Mouse (Mus musculus): ENCODE measurements around the gene Cnnm4. TPM values are rescaled to one million over a fixed set of nuclear protein-coding genes. Genes with fewer than 3 reads are reported as not detected.

The Cnnm4 gene
- polyA plus RNA-seq, 1 experiment from 2014 or later: 13.8 TPM

GRCm38 (mm10) chr1:36485080-36485479, 13.7 kb downstream of the Cnnm4 start:
- no peak overlapping the region for H3K27ac ChIP-seq (ENCODE audit: low read length)
- H3K4me2 ChIP-seq (replicated peaks; ENCODE audit: low read depth, low read length): no peak overlapping the region
- H3K4me3 ChIP-seq (ENCODE audit: low read length): no peak overlapping the region
- H3K4me1 ChIP-seq (ENCODE audit: insufficient read depth, low read length): peaks cover 18% of the 10 kb centered on the region
- H3K9me3 ChIP-seq (ENCODE audit: low read length): no peaks in the 10 kb centered on the region
- H3K9ac ChIP-seq (replicated peaks; ENCODE audit: low read length): no peak overlapping the region
- 76% methylated on average over 7 of the region's 7 CpGs for WGBS
- no peak for ATAC-seq (ENCODE audit: low FRiP score, low TSS enrichment)
- H3K27me3 ChIP-seq (ENCODE audit: insufficient read depth, low read length): no peaks in the 10 kb centered on the region
- no peaks in the 10 kb centered on the region for H3K36me3 ChIP-seq (ENCODE audit: insufficient read depth, low read length)

- 44% methylated on average over 9 of the region's 9 CpGs for WGBS
- peak; percentile 18; the same call in 1 of the 2 replicates for ATAC-seq (ENCODE audit: low FRiP score, low TSS enrichment)
- no peaks in the 10 kb centered on the region for H3K9me3 ChIP-seq (ENCODE audit: low read length)
- peaks cover 10% of the 10 kb centered on the region; the same call in 1 of the 2 replicates for H3K4me1 ChIP-seq (ENCODE audit: insufficient read depth, low read length)
- H3K27me3 ChIP-seq (ENCODE audit: insufficient read depth, low read length): no peaks in the 10 kb centered on the region
- H3K9ac ChIP-seq (replicated peaks; ENCODE audit: low read length): no peak overlapping the region
- H3K27ac ChIP-seq (ENCODE audit: low read length): no peak overlapping the region
- no peak overlapping the region for H3K4me3 ChIP-seq (ENCODE audit: low read length)
- no peak overlapping the region for H3K4me2 ChIP-seq (replicated peaks; ENCODE audit: low read depth, low read length)
- H3K36me3 ChIP-seq (ENCODE audit: insufficient read depth, low read length): no peaks in the 10 kb centered on the region
These were observed 15.7 kb downstream of the Cnnm4 start for GRCm38 (mm10) chr1:36487111-36487510.

- Histone ChIP-seq H3K9ac (replicated peaks; ENCODE audit: low read length) (no peak overlapping the region), H3K36me3 (ENCODE audit: insufficient read depth, low read length) (no peaks in the 10 kb centered on the region), H3K27me3 (ENCODE audit: insufficient read depth, low read length) (no peaks in the 10 kb centered on the region), H3K4me3 (ENCODE audit: low read length) (no peak overlapping the region), H3K4me2 (replicated peaks; ENCODE audit: low read depth, low read length) (no peak overlapping the region), H3K27ac (ENCODE audit: low read length) (no peak overlapping the region), H3K9me3 (ENCODE audit: low read length) (no peaks in the 10 kb centered on the region), H3K4me1 (ENCODE audit: insufficient read depth, low read length) (peaks cover 10% of the 10 kb centered on the region; the same call in 1 of the 2 replicates)
- WGBS: 84% methylated on average over 6 of the region's 6 CpGs
- ATAC-seq (ENCODE audit: low FRiP score, low TSS enrichment): no peak
These were observed 18.2 kb downstream of the Cnnm4 start for GRCm38 (mm10) chr1:36489661-36490060.

DNA sequence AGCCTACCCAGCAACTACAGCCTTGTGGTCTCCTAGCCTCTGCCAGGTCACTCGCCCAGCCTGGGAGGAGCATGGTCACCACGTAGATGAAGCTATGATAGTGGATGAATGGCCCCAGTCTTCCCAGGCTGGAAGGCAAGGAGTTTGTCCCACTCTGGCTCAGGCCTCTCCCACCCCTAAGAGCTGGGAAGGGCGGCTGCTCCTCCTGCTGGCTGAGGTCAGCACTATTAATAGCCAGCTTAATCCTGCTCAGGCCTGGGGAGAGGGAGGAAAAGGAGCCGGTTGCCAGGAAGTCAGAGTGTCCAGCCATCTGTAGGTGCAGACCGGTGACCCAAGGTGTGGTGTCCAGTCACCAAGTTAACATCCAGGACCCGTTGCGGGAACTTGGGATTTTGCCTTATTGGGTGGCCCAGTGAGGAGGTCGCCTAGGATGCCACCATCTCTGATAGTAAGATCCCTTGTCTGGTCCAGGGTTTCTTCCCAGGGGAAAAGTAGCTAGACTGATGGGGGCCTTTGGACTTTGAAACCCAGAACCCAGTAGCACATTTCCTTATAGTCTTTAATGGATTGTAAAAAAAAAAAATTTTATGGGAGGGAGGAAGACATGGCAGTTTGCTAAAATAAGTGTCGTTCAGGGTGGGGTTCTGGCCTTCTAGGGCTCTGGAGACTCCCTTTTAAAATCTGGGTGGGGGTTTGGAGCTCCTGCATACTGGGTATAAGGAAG, 21.2 kb downstream of the Cnnm4 start:
- Histone ChIP-seq H3K27ac (ENCODE audit: low read length) (no peak overlapping the region), H3K4me1 (ENCODE audit: insufficient read depth, low read length) (peaks cover 3% of the 10 kb centered on the region; the same call in 1 of the 2 replicates), H3K9me3 (ENCODE audit: low read length) (no peaks in the 10 kb centered on the region), H3K4me2 (replicated peaks; ENCODE audit: low read depth, low read length) (no peak overlapping the region), H3K27me3 (ENCODE audit: insufficient read depth, low read length) (no peaks in the 10 kb centered on the region), H3K4me3 (ENCODE audit: low read length) (no peak overlapping the region), H3K9ac (replicated peaks; ENCODE audit: low read length) (no peak overlapping the region; the same call in 1 of the 2 replicates), H3K36me3 (ENCODE audit: insufficient read depth, low read length) (no peaks in the 10 kb centered on the region)
- peak; percentile 94 for ATAC-seq (ENCODE audit: low FRiP score, low TSS enrichment)
- 28% methylated on average over 9 of the region's 9 CpGs for WGBS

DNA sequence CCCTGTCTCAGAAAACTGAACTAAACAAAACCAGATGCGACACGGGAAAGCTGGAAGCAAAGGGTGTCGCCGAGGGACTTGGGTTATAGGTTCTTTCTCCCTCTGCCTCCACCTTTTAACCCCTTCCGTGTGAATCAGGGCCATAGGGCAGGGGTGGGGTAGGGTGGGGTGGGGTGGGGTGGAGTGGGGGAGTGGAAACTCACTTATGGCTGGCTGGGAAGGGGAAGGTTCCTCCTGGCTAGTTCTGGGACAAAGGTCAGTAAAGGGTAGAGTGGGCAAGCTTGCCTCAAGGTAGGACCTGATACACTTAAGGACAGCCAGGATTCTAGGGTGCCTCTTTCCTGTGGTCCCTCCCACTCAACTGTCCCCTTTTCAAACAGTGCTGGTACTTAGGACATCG, 21.9 kb downstream of the Cnnm4 start:
- ATAC-seq (ENCODE audit: low FRiP score, low TSS enrichment): no peak

DNA sequence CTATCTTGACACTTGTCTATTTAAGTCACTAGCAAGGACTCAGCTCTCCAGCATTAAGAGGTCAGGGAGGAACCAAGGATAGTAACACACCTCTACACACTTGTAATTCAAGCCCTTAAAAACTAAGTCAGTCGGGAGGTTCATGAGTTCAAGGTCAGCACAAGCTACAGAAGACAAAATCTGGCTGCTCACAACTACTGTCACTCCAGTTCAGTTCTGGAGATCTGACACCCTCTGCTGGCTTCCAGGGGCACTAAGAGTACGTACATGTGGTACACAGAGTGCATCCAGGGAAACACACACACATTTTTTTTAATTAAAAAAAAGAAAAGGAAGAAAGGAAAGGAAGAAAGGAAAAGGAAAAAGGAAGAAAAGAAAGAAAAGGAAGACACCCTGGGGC, 25.3 kb downstream of the Cnnm4 start:
- 39% methylated on average over 2 of the region's 2 CpGs for WGBS
- ATAC-seq (ENCODE audit: low FRiP score, low TSS enrichment): no peak

More for the DNA sequence above, 21.9 kb downstream of the Cnnm4 start:
- WGBS: 58% methylated on average over 6 of the region's 6 CpGs
- Histone ChIP-seq H3K27ac (ENCODE audit: low read length) (no peak overlapping the region), H3K4me3 (ENCODE audit: low read length) (no peak overlapping the region), H3K36me3 (ENCODE audit: insufficient read depth, low read length) (no peaks in the 10 kb centered on the region), H3K4me1 (ENCODE audit: insufficient read depth, low read length) (peaks cover 3% of the 10 kb centered on the region; the same call in 1 of the 2 replicates), H3K27me3 (ENCODE audit: insufficient read depth, low read length) (no peaks in the 10 kb centered on the region), H3K4me2 (replicated peaks; ENCODE audit: low read depth, low read length) (no peak overlapping the region), H3K9ac (replicated peaks; ENCODE audit: low read length) (no peak overlapping the region), H3K9me3 (ENCODE audit: low read length) (no peaks in the 10 kb centered on the region)

GRCm38 (mm10) chr1:36497312-36497711, 25.9 kb downstream of the Cnnm4 start:
- H3K9me3 ChIP-seq (ENCODE audit: low read length): no peaks in the 10 kb centered on the region
- no peak for ATAC-seq (ENCODE audit: low FRiP score, low TSS enrichment)
- H3K4me3 ChIP-seq (ENCODE audit: low read length): no peak overlapping the region
- WGBS: 72% methylated on average over 2 of the region's 2 CpGs
- H3K27me3 ChIP-seq (ENCODE audit: insufficient read depth, low read length): no peaks in the 10 kb centered on the region
- no peak overlapping the region for H3K4me2 ChIP-seq (replicated peaks; ENCODE audit: low read depth, low read length)
- H3K4me1 ChIP-seq (ENCODE audit: insufficient read depth, low read length): peaks cover under 1% of the 10 kb centered on the region; the same call in 1 of the 2 replicates
- no peak overlapping the region for H3K27ac ChIP-seq (ENCODE audit: low read length)
- no peak overlapping the region for H3K9ac ChIP-seq (replicated peaks; ENCODE audit: low read length)
- peaks cover 13% of the 10 kb centered on the region for H3K36me3 ChIP-seq (ENCODE audit: insufficient read depth, low read length)

More for the DNA sequence above, 25.3 kb downstream of the Cnnm4 start:
- Histone ChIP-seq H3K36me3 (ENCODE audit: insufficient read depth, low read length) (peaks cover 10% of the 10 kb centered on the region), H3K4me1 (ENCODE audit: insufficient read depth, low read length) (peaks cover 3% of the 10 kb centered on the region; the same call in 1 of the 2 replicates), H3K27me3 (ENCODE audit: insufficient read depth, low read length) (no peaks in the 10 kb centered on the region), H3K27ac (ENCODE audit: low read length) (no peak overlapping the region), H3K4me3 (ENCODE audit: low read length) (no peak overlapping the region), H3K9ac (replicated peaks; ENCODE audit: low read length) (no peak overlapping the region), H3K9me3 (ENCODE audit: low read length) (no peaks in the 10 kb centered on the region), H3K4me2 (replicated peaks; ENCODE audit: low read depth, low read length) (no peak overlapping the region)

- WGBS: 4% methylated on average over 3 of the region's 3 CpGs
- peak; percentile 35 for ATAC-seq (ENCODE audit: low FRiP score, low TSS enrichment)
- no peaks in the 10 kb centered on the region for H3K9me3 ChIP-seq (ENCODE audit: low read length)
- H3K4me2 ChIP-seq (replicated peaks; ENCODE audit: low read depth, low read length): no peak overlapping the region
- no peak overlapping the region for H3K27ac ChIP-seq (ENCODE audit: low read length)
- no peaks in the 10 kb centered on the region for H3K27me3 ChIP-seq (ENCODE audit: insufficient read depth, low read length)
- H3K9ac ChIP-seq (replicated peaks; ENCODE audit: low read length): no peak overlapping the region
- no peak overlapping the region for H3K4me3 ChIP-seq (ENCODE audit: low read length)
- peaks cover 16% of the 10 kb centered on the region for H3K36me3 ChIP-seq (ENCODE audit: insufficient read depth, low read length)
- no peaks in the 10 kb centered on the region for H3K4me1 ChIP-seq (ENCODE audit: insufficient read depth, low read length)
These were observed 29.8 kb downstream of the Cnnm4 start for GRCm38 (mm10) chr1:36501261-36501660.

- Histone ChIP-seq H3K4me2 (replicated peaks; ENCODE audit: low read depth, low read length) (no peak overlapping the region), H3K27me3 (ENCODE audit: insufficient read depth, low read length) (no peaks in the 10 kb centered on the region), H3K27ac (ENCODE audit: low read length) (no peak overlapping the region), H3K4me1 (ENCODE audit: insufficient read depth, low read length) (peaks cover 4% of the 10 kb centered on the region), H3K9ac (replicated peaks; ENCODE audit: low read length) (no peak overlapping the region), H3K4me3 (ENCODE audit: low read length) (no peak overlapping the region), H3K36me3 (ENCODE audit: insufficient read depth, low read length) (peaks cover 8% of the 10 kb centered on the region; the same call in 1 of the 2 replicates), H3K9me3 (ENCODE audit: low read length) (no peaks in the 10 kb centered on the region)
- WGBS: 72% methylated on average over 5 of the region's 5 CpGs
- ATAC-seq (ENCODE audit: low FRiP score, low TSS enrichment): no peak
These were observed 36.8 kb downstream of the Cnnm4 start for GRCm38 (mm10) chr1:36508238-36508637.

DNA sequence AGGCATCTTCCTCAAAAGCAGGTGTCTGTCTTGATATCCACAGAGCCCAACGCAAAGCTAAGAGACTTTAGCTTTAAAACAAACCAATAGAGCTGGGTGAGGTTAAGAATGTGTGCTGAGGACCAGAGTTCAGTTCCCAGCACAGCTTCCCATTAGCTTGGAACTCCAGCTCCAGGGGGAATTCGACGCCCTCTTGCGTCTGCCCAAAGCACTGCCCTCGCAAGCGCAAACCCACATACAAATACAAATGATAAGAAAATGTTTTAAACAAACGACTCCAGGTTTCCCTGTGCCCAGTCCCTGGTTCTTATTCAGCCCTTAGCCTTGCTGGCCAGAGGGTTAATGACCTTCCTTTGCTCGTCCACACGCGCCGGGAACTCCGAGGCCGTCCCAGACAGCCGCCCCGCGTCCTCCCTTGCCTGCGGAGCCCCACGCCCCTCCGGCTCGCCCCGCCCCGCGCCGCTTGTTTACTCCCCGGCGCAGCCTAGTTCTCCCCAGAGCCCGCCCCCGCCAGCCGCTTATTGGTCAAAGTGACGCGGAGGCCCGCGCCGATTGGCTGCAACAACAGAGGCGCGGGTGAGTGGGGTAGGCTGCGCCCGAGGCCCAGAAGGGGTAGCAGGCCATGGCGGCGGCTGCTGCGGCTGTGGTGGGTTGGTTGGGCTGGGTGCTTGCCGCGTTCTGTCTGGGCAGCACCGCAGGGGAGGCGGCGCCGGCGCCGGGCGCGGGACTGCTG, 40.0 kb downstream of the Cnnm4 start, which contains the start of gene Cnnm3:
Cnnm3 (plus strand) TSS at position 579 of the 733 bp plus-strand sequence.
- Histone ChIP-seq H3K4me1 (ENCODE audit: insufficient read depth, low read length) (peaks cover 26% of the 10 kb centered on the region), H3K27me3 (ENCODE audit: insufficient read depth, low read length) (no peaks in the 10 kb centered on the region), H3K4me2 (replicated peaks; ENCODE audit: low read depth, low read length) (peak within 1 kb of the TSS; percentile 88), H3K27ac (ENCODE audit: low read length) (peak within 1 kb of the TSS; percentile 97), H3K36me3 (ENCODE audit: insufficient read depth, low read length) (peaks cover 6% of the 10 kb centered on the region), H3K9ac (replicated peaks; ENCODE audit: low read length) (peak within 1 kb of the TSS; percentile 87), H3K9me3 (ENCODE audit: low read length) (no peaks in the 10 kb centered on the region), H3K4me3 (ENCODE audit: low read length) (peak within 1 kb of the TSS; percentile 86)
- 1% methylated on average over 49 of the region's 51 CpGs for WGBS
- ATAC-seq (ENCODE audit: low FRiP score, low TSS enrichment): peak; percentile 98

Data from kidney, embryonic 16.5 days (tissue).